Mouse (Mus musculus) embryonic facial prominence, embryonic 13.5 days (tissue): ENCODE data around the gene Hoxc4. TPM values are rescaled to one million over a fixed set of nuclear protein-coding genes. Genes with fewer than 3 reads are reported as not detected.

Source experiments
- ATAC-seq: fragments of 200-750 bp; cut with Nextera tagmentation; 2 replicates; pipeline ENCODE4 v1.8.0; 2017; ENCODE audit warnings: low read depth; ENCODE audit not compliant: insufficient number of reproducible peaks, insufficient read depth, low FRiP score, low TSS enrichment
- H3K27ac ChIP-seq: fragments of 300-500 bp; sonication (generic); 2 replicates; pipeline ENCODE4 v1.5.1; 2015; ENCODE audit warnings: moderate library complexity, mild to moderate bottlenecking, inconsistent platforms
- H3K27me3 ChIP-seq: fragments of 300-500 bp; sonication (generic); 2 replicates; pipeline ENCODE4 v1.6.1; 2015; ENCODE audit warnings: mild to moderate bottlenecking, inconsistent platforms
- H3K36me3 ChIP-seq: fragments of 300-500 bp; sonication (generic); 2 replicates; pipeline ENCODE4 v1.6.1; 2015; ENCODE audit warnings: mild to moderate bottlenecking, inconsistent platforms
- H3K4me1 ChIP-seq: fragments of 300-500 bp; sonication (generic); 2 replicates; pipeline ENCODE4 v1.6.1; 2015; ENCODE audit warnings: inconsistent platforms
- H3K4me2 ChIP-seq: fragments of 300-500 bp; sonication (generic); 2 replicates; pipeline ENCODE4 v1.6.1; 2015; ENCODE audit warnings: moderate library complexity, mild to moderate bottlenecking, inconsistent platforms
- H3K4me3 ChIP-seq: fragments of 300-500 bp; sonication (generic); 2 replicates; pipeline ENCODE4 v1.5.1; 2015; ENCODE audit warnings: mild to moderate bottlenecking, inconsistent platforms
- H3K9ac ChIP-seq: fragments of 300-500 bp; sonication (generic); 2 replicates; pipeline ENCODE4 v1.6.1; 2015; ENCODE audit warnings: mild to moderate bottlenecking, inconsistent platforms
- H3K9me3 ChIP-seq: fragments of 300-500 bp; sonication (generic); 2 replicates; pipeline ENCODE4 v1.6.1; 2016; ENCODE audit warnings: inconsistent platforms
- WGBS: fragments of 180-500 bp; shearing (Covaris S2); methylation state at CpG from one replicate; pipeline ENCODE4 v1.1.7; 2015; ENCODE audit warnings: mixed read lengths; 5-methylcytosine and 5-hydroxymethylcytosine counted together
- polyA plus RNA-seq: library from polyadenylated mRNA; unstranded; fragments of >200 nt; fragmentation: Nextera tagmentation; extraction: Ambion mirVana; gene quantifications from 2 replicates; pipeline ENCODE4 v1.2.1, GENCODE M21; 2015

Gene Hoxc4
- polyA plus RNA-seq, 1 experiment from 2014 or later: 1.7 TPM

DNA sequence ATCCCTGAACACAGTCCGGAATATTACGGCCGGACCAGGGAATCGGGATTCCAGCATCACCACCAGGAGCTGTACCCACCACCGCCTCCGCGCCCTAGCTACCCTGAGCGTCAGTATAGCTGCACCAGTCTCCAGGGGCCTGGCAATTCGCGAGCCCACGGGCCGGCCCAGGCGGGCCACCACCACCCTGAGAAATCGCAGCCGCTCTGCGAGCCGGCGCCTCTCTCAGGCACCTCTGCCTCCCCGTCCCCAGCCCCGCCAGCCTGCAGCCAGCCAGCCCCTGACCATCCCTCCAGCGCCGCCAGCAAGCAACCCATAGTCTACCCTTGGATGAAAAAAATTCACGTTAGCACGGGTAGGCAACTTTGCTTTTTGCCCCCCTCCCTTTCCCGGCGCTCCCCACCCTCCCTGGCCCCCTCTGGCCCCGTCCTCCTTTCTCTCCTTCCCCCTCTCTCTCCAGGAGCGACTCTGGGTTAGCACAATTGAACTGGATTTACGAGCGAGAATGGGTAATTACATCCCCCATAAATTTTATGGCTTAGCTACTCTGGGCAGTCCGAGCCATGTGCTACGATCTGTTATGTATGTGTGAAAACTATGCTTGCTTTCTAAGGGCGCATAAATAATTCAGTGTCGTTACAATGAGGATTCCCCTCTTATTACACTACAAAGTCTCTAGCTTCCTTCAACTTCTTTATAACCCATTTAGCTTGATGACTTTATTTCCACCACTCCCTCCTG, 16.2 kb downstream of the Hoxc4 start:
- H3K27ac ChIP-seq: no peak overlapping the region
- H3K27me3 ChIP-seq: peaks cover 99% of the 10 kb centered on the region
- ATAC-seq: 0 out of 2 replicates have a peak, but pooled peaks have one; percentile 43
- no peaks in the 10 kb centered on the region for H3K9me3 ChIP-seq
- peak overlapping the region; percentile 37 for H3K4me2 ChIP-seq
- H3K4me3 ChIP-seq: peak overlapping the region; percentile 19
- WGBS: 1% methylated on average over 34 of the region's 34 CpGs
- H3K4me1 ChIP-seq: no peaks in the 10 kb centered on the region
- no peak overlapping the region for H3K9ac ChIP-seq
- H3K36me3 ChIP-seq: no peaks in the 10 kb centered on the region

DNA sequence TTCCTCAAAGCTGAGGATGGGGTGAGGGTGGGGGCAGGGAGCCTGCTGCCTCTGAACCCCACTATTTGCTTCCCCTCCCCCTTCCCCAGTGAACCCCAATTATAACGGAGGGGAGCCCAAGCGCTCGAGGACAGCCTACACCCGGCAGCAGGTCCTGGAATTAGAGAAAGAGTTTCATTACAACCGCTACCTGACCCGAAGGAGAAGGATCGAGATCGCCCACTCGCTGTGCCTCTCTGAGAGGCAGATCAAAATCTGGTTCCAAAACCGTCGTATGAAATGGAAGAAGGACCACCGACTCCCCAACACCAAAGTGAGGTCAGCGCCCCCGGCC, 16.8 kb downstream of the Hoxc4 start:
- H3K27ac ChIP-seq: no peak overlapping the region
- H3K9me3 ChIP-seq: no peaks in the 10 kb centered on the region
- peaks cover 99% of the 10 kb centered on the region for H3K27me3 ChIP-seq
- no peak overlapping the region for H3K9ac ChIP-seq
- ATAC-seq: no peak
- no peaks in the 10 kb centered on the region for H3K36me3 ChIP-seq
- no peak overlapping the region for H3K4me3 ChIP-seq
- WGBS: 1% methylated on average over 14 of the region's 14 CpGs
- H3K4me1 ChIP-seq: no peaks in the 10 kb centered on the region
- no peak overlapping the region for H3K4me2 ChIP-seq

DNA sequence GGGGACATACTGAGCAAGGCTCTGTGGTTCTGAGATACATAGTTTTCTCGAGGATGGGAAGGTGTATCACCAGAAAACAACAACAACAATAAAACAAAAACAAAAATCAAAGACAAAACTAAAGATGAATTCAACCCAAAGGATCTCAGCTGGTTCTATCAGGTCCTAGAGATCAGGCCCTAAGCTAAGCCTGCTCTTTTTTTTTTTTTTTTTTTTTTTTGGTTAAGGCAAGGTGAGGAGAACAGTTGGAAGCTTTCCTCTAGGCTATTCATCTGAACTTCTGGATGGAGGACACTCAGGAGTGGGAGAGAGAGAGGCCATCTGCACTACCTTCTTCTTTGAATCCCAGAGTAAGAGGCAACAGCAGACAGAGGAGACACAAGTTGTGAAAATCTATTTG, 18.8 kb downstream of the Hoxc4 start:
- H3K4me1 ChIP-seq: 0 out of 2 replicates have a peak, but pooled peaks cover 3% of the 10 kb centered on the region
- no peak for ATAC-seq
- no peaks in the 10 kb centered on the region for H3K9me3 ChIP-seq
- no peak overlapping the region for H3K4me2 ChIP-seq
- no peak overlapping the region for H3K27ac ChIP-seq
- H3K9ac ChIP-seq: no peak overlapping the region
- no peak overlapping the region for H3K4me3 ChIP-seq
- no peaks in the 10 kb centered on the region for H3K36me3 ChIP-seq
- peaks cover 100% of the 10 kb centered on the region for H3K27me3 ChIP-seq
- 10% methylated on average over 1 of the region's 1 CpGs for WGBS

DNA sequence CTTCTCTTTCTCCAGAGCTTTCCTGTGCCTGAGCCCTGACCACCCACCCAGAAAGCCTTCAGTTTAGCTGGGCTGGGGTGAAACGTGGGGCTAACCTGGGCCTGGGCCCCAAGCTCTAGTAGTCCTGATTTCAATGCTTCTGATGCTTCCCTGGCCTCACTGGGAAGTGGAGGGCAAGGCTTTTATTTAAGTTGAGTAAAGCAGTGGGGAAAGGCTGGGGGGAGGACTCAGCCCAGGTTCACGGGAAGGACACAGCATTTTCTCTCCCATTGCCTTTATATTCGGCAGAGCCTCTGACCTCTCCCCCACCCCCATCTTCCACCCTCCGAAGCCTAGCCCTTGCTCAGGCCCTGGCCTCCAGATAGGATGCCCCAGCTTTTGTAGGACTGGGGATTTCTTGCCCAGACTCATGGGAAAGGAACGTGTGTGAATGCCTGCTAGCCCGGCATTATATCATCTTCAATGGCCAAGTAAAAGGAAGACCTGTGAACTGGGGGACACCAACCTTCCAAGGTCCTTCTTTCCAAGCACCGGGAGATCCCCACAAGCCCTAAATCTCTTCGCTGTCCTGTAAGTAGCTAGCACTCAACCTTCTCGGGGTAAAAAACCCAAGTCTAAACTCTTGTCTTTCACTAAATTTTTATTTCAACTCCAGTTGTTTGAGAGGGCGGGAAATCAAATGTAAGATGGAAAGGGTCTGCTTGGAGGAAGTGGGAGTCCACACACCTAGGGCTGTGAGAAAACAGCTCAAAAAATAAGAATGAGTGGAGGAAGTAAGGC, 20.2 kb downstream of the Hoxc4 start:
- WGBS: 9% methylated on average over 10 of the region's 10 CpGs
- H3K9ac ChIP-seq: no peak overlapping the region
- peaks cover 100% of the 10 kb centered on the region for H3K27me3 ChIP-seq
- H3K36me3 ChIP-seq: no peaks in the 10 kb centered on the region
- ATAC-seq: no peak
- no peak overlapping the region for H3K4me3 ChIP-seq
- no peak overlapping the region for H3K27ac ChIP-seq
- no peaks in the 10 kb centered on the region for H3K9me3 ChIP-seq
- no peak overlapping the region for H3K4me2 ChIP-seq
- 0 out of 2 replicates have a peak, but pooled peaks cover 3% of the 10 kb centered on the region for H3K4me1 ChIP-seq

DNA sequence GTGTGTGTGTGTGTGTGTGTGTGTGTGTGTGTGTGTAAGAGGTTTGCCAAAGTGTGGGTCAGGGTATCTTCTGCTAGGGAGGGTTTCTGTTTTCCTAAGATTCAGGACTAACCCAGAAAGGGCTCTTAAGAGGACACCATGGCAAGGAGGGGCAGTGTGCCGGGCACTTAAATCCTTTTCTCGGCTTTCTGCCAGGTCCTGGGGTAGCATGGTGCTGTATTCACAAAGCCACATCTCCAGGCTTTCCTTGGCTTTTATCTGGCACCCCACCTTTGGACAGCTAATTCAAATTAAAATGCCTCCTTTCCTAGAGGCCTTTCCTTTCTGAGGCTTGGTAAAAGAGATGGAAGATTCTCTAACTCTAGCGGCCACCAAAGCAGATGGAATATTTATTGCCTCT, 20.9 kb downstream of the Hoxc4 start:
- no peak for ATAC-seq
- no peaks in the 10 kb centered on the region for H3K36me3 ChIP-seq
- WGBS: 5% methylated on average over 3 of the region's 3 CpGs

DNA sequence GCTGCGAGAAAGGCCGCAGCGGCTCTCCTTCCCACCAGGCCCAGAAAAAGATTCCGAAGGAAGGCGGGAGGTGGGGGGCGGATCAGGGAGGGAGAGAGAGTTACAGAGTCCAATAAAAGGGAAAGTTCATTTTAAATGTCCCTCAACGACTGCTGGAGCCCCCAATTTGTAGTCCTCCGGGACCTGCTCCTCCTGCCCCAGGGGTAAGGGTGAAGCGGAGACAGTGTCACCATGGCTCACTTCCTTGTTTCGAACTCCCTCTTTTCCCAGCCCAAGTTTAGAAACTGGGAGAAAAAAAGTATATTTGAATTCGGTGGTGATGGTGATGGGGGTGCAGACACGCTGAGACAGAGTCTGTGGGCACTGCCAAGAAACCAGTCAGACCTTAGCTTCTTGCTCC, 21.9 kb downstream of the Hoxc4 start:
- H3K4me3 ChIP-seq: no peak overlapping the region
- no peak overlapping the region for H3K9ac ChIP-seq
- no peaks in the 10 kb centered on the region for H3K36me3 ChIP-seq
- H3K4me1 ChIP-seq: 0 out of 2 replicates have a peak, but pooled peaks cover 3% of the 10 kb centered on the region
- no peak overlapping the region for H3K27ac ChIP-seq
- ATAC-seq: no peak
- no peak overlapping the region for H3K4me2 ChIP-seq
- peaks cover 100% of the 10 kb centered on the region for H3K27me3 ChIP-seq
- H3K9me3 ChIP-seq: no peaks in the 10 kb centered on the region
- WGBS: 6% methylated on average over 12 of the region's 12 CpGs

More for the DNA sequence above, 20.9 kb downstream of the Hoxc4 start:
- Histone ChIP-seq H3K4me2 (no peak overlapping the region), H3K9me3 (no peaks in the 10 kb centered on the region), H3K27ac (no peak overlapping the region), H3K4me1 (0 out of 2 replicates have a peak, but pooled peaks cover 3% of the 10 kb centered on the region), H3K9ac (no peak overlapping the region), H3K27me3 (peaks cover 100% of the 10 kb centered on the region), H3K4me3 (no peak overlapping the region)

DNA sequence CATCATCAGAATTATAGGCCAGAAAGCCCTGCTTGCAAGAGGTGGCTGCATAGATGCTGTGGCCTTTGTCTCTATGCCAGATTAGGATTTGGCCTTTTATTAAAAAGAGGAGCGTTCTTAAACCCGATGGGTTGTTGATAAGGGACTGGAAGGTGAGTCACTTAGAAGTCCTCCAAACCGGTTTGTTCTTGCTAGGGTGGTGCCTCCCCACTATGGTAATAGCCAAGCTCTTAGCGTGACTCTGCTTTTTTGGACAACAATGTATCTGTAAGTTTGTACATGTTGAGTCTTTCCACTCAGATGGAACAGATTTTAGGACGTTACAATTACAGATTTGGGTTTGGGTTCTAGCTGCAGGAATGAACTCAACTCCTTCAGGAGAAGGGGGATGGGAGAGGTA, 22.9 kb downstream of the Hoxc4 start:
- H3K27ac ChIP-seq: no peak overlapping the region
- no peaks in the 10 kb centered on the region for H3K36me3 ChIP-seq
- no peaks in the 10 kb centered on the region for H3K9me3 ChIP-seq
- no peak overlapping the region for H3K4me2 ChIP-seq
- H3K4me3 ChIP-seq: no peak overlapping the region
- ATAC-seq: no peak
- 0 out of 2 replicates have a peak, but pooled peaks cover 3% of the 10 kb centered on the region for H3K4me1 ChIP-seq
- H3K9ac ChIP-seq: no peak overlapping the region
- peaks cover 100% of the 10 kb centered on the region for H3K27me3 ChIP-seq
- 13% methylated on average over 5 of the region's 5 CpGs for WGBS

DNA sequence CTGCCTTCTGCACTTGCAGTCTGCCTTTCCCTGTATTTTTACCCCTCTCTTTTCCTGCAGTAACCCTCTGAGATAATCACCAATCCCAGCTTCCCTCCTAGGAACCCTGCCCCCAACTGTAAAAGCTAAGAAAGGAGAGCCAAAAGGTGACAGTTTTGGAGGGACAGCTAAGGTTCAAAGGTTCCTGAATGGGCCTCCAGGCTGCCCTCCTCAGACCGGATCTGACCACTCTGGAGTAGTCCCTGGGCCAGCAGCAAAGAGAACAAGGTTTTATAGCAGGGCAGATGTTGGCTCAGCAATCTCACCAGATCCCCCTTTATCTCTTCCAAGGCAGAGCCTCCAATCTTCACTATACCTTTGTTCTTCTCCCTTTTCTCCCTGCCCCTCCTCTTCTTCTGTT, 23.5 kb downstream of the Hoxc4 start:
- no peak for ATAC-seq
- no peak overlapping the region for H3K9ac ChIP-seq
- no peak overlapping the region for H3K4me3 ChIP-seq
- H3K27me3 ChIP-seq: peaks cover 99% of the 10 kb centered on the region
- no peaks in the 10 kb centered on the region for H3K9me3 ChIP-seq
- no peak overlapping the region for H3K27ac ChIP-seq
- H3K4me1 ChIP-seq: 0 out of 2 replicates have a peak, but pooled peaks cover 3% of the 10 kb centered on the region
- no peak overlapping the region for H3K4me2 ChIP-seq
- no peaks in the 10 kb centered on the region for H3K36me3 ChIP-seq
- 3% methylated on average over 1 of the region's 1 CpGs for WGBS

DNA sequence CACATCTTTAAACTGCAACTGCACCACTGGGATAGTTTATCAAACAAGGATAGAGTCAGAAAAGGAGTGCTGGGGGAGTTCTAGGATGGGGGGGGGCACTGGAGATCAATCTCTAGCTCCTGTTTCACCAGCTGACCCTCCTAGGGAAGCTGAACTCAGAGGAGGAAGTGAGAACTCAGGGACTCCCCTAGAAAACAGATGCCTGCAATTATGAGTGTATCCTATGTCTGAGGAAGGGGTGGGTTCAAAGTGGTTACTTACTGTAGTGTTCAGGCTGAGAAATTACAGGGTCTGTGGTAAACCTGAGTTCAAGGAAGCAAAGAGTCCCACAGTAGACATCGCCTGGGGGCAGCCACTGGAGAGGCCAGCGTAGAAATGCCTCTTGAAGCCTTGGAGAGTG, 32.9 kb downstream of the Hoxc4 start:
- WGBS: 53% methylated on average over 2 of the region's 2 CpGs
- H3K4me3 ChIP-seq: no peak overlapping the region

DNA sequence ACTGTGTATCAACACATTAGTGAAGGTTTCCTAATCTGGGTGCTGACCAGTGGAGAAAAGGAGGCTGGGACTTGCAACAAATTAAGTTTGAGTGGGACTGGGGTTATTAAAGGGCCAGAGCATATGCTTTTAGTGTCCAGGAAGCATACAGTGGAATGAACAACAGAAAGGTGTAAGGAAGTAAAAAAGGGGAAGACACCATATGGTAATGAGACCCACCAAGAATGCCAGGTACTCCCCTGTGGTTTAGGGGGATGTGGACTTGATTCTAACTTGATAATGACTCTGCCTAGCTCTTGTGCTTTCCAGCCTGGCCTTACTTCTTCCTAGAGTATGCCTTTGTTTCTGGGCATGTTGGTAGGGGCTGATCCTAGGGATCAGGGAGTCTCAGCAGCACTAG, 34.5 kb downstream of the Hoxc4 start:
- Histone ChIP-seq H3K4me3 (no peak overlapping the region), H3K27me3 (peaks cover 94% of the 10 kb centered on the region), H3K9ac (no peak overlapping the region), H3K36me3 (no peaks in the 10 kb centered on the region), H3K4me2 (no peak overlapping the region), H3K4me1 (no peaks in the 10 kb centered on the region), H3K27ac (no peak overlapping the region), H3K9me3 (no peaks in the 10 kb centered on the region)
- no peak for ATAC-seq

More for the DNA sequence above, 32.9 kb downstream of the Hoxc4 start:
- peaks cover 96% of the 10 kb centered on the region for H3K27me3 ChIP-seq
- no peak overlapping the region for H3K9ac ChIP-seq
- H3K9me3 ChIP-seq: no peaks in the 10 kb centered on the region
- no peaks in the 10 kb centered on the region for H3K4me1 ChIP-seq
- H3K4me2 ChIP-seq: no peak overlapping the region
- H3K36me3 ChIP-seq: no peaks in the 10 kb centered on the region
- no peak overlapping the region for H3K27ac ChIP-seq
- ATAC-seq: no peak

DNA sequence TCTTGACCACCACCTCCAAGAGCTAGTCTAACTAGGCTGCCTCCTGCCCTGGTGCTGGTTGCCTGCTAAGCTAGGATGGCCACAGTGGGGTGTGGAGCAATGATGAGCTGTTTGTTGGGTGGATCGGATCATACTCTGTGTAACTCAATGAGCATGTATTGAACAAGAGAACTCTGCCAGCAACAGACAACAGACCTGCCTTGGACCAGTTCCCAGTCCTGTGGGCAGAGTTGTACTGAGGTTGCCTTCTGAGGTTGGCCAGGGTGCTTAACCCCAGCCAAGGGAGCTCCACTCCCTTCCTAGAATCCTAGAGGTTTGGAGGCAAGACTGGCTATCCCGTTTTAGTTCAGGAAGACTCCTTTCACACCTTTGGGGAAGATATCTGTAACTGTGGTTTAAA, 37.7 kb downstream of the Hoxc4 start:
- H3K36me3 ChIP-seq: no peaks in the 10 kb centered on the region
- ATAC-seq: no peak
- H3K9me3 ChIP-seq: no peaks in the 10 kb centered on the region
- peaks cover 4% of the 10 kb centered on the region; the same call in 1 of the 2 replicates for H3K4me1 ChIP-seq
- peaks cover 94% of the 10 kb centered on the region for H3K27me3 ChIP-seq
- 39% methylated on average over 2 of the region's 2 CpGs for WGBS
- no peak overlapping the region for H3K27ac ChIP-seq
- no peak overlapping the region for H3K4me3 ChIP-seq
- H3K4me2 ChIP-seq: no peak overlapping the region
- no peak overlapping the region for H3K9ac ChIP-seq

DNA sequence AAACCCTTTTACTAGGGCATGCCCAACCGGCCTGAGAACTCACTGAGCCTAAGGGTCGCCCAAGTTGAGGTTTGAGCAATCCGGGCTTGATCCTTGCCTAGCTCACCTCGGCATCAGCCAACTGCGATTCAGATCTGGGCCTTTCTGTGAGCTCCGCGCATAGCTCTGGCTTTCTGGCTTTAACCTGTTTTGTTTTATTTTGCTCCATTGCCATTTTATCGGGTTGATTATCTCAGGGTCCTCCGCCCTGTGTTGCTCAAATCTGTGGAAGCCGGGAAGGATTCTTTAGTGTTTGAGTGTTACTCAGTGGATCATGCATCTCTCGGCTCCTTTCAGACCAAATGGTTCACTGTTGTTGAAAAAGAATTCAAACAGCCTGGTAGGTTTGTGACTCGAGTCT, 40.0 kb downstream of the Hoxc4 start:
- H3K27ac ChIP-seq: no peak overlapping the region
- peaks cover 97% of the 10 kb centered on the region for H3K27me3 ChIP-seq
- H3K36me3 ChIP-seq: no peaks in the 10 kb centered on the region
- no peak overlapping the region for H3K4me3 ChIP-seq
- 2% methylated on average over 12 of the region's 12 CpGs for WGBS
- no peak for ATAC-seq
- H3K9ac ChIP-seq: no peak overlapping the region
- peaks cover 4% of the 10 kb centered on the region; the same call in 1 of the 2 replicates for H3K4me1 ChIP-seq
- no peak overlapping the region for H3K4me2 ChIP-seq
- no peaks in the 10 kb centered on the region for H3K9me3 ChIP-seq
